Mouse (Mus musculus) heart, embryonic 11.5 days (tissue): ENCODE measurements around the gene Dnm2. TPM values are rescaled to one million over a fixed set of nuclear protein-coding genes. Genes with fewer than 3 reads are reported as not detected.

Experiments
- ATAC-seq: fragments of 200-750 bp; cut with Nextera tagmentation; replicated peaks from 2 replicates; pipeline ENCODE4 v1.8.0; 2017; ENCODE audit warnings: moderate library complexity; ENCODE audit not compliant: insufficient number of reproducible peaks, low FRiP score, low TSS enrichment
- H3K27ac ChIP-seq: fragments of 300-500 bp; sonication (generic); 2 replicates; pipeline ENCODE4 v1.5.1; 2014; ENCODE audit warnings: mild to moderate bottlenecking, low read depth, low read length
- H3K27me3 ChIP-seq: fragments of 300-500 bp; sonication (generic); 2 replicates; pipeline ENCODE4 v1.6.1; 2014; ENCODE audit warnings: mild to moderate bottlenecking, low read length, mixed read lengths; ENCODE audit not compliant: control insufficient read depth, insufficient read depth
- H3K36me3 ChIP-seq: fragments of 300-500 bp; sonication (generic); 2 replicates; pipeline ENCODE4 v1.6.1; 2014; ENCODE audit warnings: mild to moderate bottlenecking, low read length, moderate library complexity, mixed read lengths; ENCODE audit not compliant: control insufficient read depth, insufficient read depth
- H3K4me1 ChIP-seq: fragments of 300-500 bp; sonication (generic); 2 replicates; pipeline ENCODE4 v1.6.1; 2014; ENCODE audit warnings: low read length; ENCODE audit not compliant: control insufficient read depth, insufficient read depth
- H3K4me2 ChIP-seq: fragments of 300-500 bp; sonication (generic); 2 replicates; pipeline ENCODE4 v1.6.1; 2014; ENCODE audit warnings: mild to moderate bottlenecking, moderate library complexity
- H3K4me3 ChIP-seq: fragments of 300-500 bp; sonication (generic); 2 replicates; pipeline ENCODE4 v1.5.1; 2014; ENCODE audit warnings: low read depth, low read length
- H3K9ac ChIP-seq: fragments of 300-500 bp; sonication (generic); 2 replicates; pipeline ENCODE4 v1.6.1; 2014; ENCODE audit warnings: mild to moderate bottlenecking, low read depth, low read length, moderate library complexity
- H3K9me3 ChIP-seq: fragments of 300-500 bp; sonication (generic); replicated peaks from 2 replicates; pipeline ENCODE4 v1.6.1; 2016; ENCODE audit warnings: low read length; ENCODE audit not compliant: control insufficient read depth
- WGBS: fragments of 180-500 bp; shearing (Covaris S2); extraction: QIAGEN DNeasy Blood & Tissue Kit; methylation state at CpG from one replicate; pipeline ENCODE4 v1.1.7; 2014; ENCODE audit not compliant: insufficient replicate concordance; 5-methylcytosine and 5-hydroxymethylcytosine counted together
- polyA plus RNA-seq: library from polyadenylated mRNA; unstranded; fragments of >200 nt; fragmentation: Nextera tagmentation; extraction: Ambion mirVana; gene quantifications from 2 replicates; pipeline ENCODE4 v1.2.1, GENCODE M21; 2014

Dnm2 gene
- polyA plus RNA-seq, 1 experiment from 2014 or later = 62.7 TPM

DNA sequence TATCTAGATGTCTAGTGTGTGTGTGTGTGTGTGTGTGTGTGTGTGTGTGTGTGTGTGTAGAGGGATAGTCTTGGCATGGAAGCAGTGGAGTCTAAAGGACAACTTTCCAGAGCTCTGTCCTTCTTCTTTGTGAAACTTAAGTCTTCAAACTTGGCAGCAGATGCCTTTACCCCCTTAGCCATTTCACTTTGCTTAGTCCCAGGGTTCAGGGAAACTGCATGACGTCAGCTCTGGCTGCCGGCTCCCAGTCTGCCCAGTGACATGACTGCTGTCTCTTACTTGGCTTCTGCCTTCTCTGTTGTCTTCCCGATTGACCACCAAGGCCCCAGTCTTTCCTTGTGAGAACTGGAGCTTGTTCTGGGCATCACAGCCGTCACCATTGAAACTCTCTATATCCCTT lies 29.8 kb downstream of the Dnm2 start:
- 68% methylated on average over 4 of the region's 4 CpGs for WGBS
- no peak overlapping the region for H3K9ac ChIP-seq
- no peaks in the 10 kb centered on the region; the same call in 1 of the 2 replicates for H3K36me3 ChIP-seq
- no peak overlapping the region for H3K4me3 ChIP-seq
- no peak overlapping the region for H3K4me2 ChIP-seq
- H3K9me3 ChIP-seq = no peaks in the 10 kb centered on the region
- H3K27me3 ChIP-seq = no peaks in the 10 kb centered on the region
- H3K27ac ChIP-seq = no peak overlapping the region
- H3K4me1 ChIP-seq = peaks cover 26% of the 10 kb centered on the region
- no peak for ATAC-seq

DNA sequence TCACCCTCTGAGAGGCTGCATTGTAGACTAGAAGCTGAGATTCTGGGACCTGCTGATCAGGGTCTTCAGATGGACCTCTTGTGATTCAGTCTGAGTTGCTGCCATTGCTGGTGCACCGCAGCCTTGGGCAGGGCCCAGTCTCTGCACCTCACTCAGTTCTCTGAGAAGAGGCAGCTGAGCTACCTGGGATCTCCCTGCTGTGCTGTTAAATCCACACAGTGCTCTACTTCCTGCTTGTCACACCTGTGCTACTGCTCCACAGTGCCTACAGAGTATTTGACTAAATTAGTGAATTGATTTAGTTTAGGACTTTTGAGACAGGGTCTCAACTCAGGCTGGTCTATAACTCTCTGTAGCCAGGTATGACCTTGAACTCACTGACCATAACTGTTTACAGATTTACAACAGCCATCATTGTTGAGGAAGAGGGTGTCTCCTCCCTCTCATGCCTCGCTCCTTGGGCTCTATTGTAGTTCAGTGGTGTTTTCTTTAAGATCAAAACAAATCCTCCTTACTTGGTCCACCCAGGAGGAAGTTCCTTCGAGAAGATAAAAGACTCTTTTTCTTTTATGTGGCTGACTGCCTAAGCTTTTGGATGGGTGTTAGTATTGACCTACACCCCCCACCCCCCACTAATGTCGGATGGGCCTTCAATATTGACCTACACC lies 30.5 kb downstream of the Dnm2 start:
- Histone ChIP-seq H3K4me2 (no peak overlapping the region), H3K9ac (no peak overlapping the region), H3K4me1 (peaks cover 19% of the 10 kb centered on the region), H3K9me3 (no peaks in the 10 kb centered on the region), H3K4me3 (no peak overlapping the region), H3K36me3 (no peaks in the 10 kb centered on the region; the same call in 1 of the 2 replicates), H3K27me3 (no peaks in the 10 kb centered on the region), H3K27ac (no peak overlapping the region)
- ATAC-seq = no peak
- WGBS = 60% methylated on average over 4 of the region's 4 CpGs

DNA sequence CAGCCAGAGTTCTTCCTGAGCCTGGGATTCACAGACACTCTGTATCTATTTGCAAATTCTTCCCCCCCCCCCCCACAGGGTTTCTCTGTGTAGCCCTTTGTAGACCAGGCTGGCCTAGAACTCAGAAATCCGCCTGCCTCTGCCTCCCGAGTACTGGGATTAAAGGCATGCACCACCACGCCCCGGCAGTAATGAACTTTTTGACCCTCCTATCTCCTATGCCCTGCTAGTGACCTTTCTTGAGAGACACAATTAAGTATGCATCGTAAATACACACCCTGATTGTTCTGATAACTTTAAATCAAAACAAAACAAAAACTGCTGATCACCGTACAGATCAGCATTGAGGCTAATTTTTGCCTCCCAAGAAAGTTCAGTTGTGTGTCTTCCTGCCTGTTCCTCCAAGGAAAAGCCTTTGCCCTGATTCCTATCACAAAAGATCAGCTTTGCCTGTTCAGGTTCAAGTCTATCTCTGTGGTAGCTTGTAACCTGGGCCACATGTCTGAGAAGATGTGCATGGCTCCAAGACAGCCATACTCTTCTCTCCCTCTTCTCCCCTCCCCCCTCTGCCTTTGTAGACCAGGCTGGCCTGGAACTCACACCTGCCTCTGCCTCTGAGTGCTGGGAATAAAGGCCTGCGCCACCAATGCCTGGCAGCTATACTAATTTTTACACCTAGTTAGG lies 31.7 kb downstream of the Dnm2 start:
- Histone ChIP-seq H3K4me3 (no peak overlapping the region), H3K27me3 (no peaks in the 10 kb centered on the region), H3K36me3 (no peaks in the 10 kb centered on the region; the same call in none of the 2 replicates), H3K9me3 (no peaks in the 10 kb centered on the region), H3K27ac (no peak overlapping the region), H3K4me1 (peaks cover 17% of the 10 kb centered on the region), H3K4me2 (no peak overlapping the region), H3K9ac (no peak overlapping the region)
- 84% methylated on average over 7 of the region's 7 CpGs for WGBS
- ATAC-seq = no peak

DNA sequence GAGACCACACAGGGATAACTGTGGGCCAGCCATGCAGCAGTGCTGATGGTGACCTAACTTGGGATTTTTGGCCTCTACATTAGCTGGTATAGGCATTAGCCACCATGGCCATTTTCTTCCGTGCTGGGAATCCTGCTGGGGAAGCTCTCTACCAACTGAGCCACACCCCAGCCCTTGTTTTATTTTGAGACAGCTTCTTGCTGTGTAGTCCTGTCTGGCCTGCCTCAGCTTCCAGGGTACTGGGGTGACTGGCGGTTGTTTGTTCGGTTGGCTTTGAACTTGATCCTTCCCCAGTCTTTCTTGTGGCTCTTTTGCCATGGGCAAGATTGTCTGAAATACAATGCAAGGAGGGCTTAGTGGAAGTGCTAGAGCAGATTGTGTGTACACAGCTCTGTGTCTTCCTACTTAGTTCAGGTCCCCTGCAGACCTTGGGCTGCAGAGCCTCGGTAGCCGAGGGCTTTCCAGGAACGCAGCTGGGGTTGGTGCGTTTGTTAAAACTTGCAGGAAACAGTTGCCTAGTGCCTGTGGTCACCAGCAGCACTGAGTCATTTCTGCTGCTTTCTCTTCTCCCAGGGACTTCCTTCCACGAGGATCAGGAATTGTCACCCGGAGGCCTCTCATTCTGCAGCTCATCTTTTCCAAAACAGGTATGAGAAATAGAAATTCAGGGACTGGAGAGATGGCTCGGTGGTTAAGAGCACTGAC lies 32.4 kb downstream of the Dnm2 start:
- ATAC-seq = no peak
- no peak overlapping the region for H3K4me3 ChIP-seq
- no peaks in the 10 kb centered on the region; the same call in none of the 2 replicates for H3K36me3 ChIP-seq
- no peak overlapping the region for H3K9ac ChIP-seq
- no peaks in the 10 kb centered on the region for H3K9me3 ChIP-seq
- no peaks in the 10 kb centered on the region for H3K27me3 ChIP-seq
- no peak overlapping the region for H3K27ac ChIP-seq
- H3K4me2 ChIP-seq = no peak overlapping the region
- peaks cover 16% of the 10 kb centered on the region for H3K4me1 ChIP-seq
- 84% methylated on average over 10 of the region's 10 CpGs for WGBS

DNA sequence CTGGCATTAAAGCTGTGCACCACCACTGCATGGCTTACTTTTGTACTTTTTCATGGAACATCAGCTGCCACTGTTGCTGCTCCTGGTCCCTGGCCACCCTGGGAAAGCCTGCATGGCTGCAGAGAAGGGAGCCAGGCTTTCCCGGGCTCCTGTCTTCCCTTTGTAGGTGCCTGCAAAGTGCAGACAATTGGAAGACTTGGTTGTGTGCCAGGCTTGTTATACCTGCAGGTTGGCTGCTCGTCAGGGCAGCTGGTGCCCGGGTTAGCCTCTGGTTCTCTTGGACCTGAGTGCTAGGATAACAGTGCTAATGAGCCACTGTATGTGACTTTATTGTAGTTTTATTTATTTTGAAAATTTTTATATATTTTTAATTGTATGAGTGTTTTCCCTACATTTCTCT lies 34.1 kb downstream of the Dnm2 start:
- H3K4me1 ChIP-seq = peaks cover 25% of the 10 kb centered on the region
- no peaks in the 10 kb centered on the region for H3K9me3 ChIP-seq
- no peak for ATAC-seq
- WGBS = 81% methylated on average over 3 of the region's 3 CpGs
- H3K4me3 ChIP-seq = no peak overlapping the region
- H3K27ac ChIP-seq = no peak overlapping the region
- H3K27me3 ChIP-seq = no peaks in the 10 kb centered on the region
- no peak overlapping the region for H3K4me2 ChIP-seq
- no peaks in the 10 kb centered on the region; the same call in none of the 2 replicates for H3K36me3 ChIP-seq
- no peak overlapping the region for H3K9ac ChIP-seq

DNA sequence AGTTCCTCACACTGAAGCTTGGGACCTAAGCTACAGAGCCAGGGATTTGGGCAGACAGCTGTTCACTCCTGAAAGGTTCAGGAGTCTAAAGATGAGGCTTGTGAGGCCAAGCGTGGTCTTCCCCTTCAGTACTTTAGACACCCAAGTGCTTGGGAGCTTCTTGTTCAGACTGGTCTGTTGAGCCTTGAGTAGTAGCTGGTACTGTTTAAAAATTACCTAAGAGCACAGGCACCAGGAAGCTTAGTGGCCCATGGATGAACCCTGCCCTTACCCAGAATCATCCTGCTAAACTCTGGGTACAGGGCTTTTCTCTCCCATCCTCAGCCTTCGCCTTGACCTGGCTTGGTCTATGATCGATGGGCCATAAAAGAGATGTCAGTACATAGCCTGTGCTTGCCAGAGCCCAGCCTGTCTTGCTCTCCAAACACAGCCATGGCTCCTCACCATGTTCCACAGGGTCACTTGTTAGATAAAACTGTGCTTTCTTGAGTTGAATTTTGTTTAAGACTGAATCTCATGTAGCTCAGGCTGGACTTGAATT lies 35.8 kb downstream of the Dnm2 start:
- no peak overlapping the region for H3K4me2 ChIP-seq
- no peak overlapping the region for H3K9ac ChIP-seq
- ATAC-seq = no peak
- no peaks in the 10 kb centered on the region for H3K27me3 ChIP-seq
- H3K36me3 ChIP-seq = peaks cover under 1% of the 10 kb centered on the region
- H3K4me3 ChIP-seq = no peak overlapping the region
- no peaks in the 10 kb centered on the region for H3K9me3 ChIP-seq
- H3K4me1 ChIP-seq = peaks cover 29% of the 10 kb centered on the region
- WGBS = 92% methylated on average over 3 of the region's 3 CpGs
- no peak overlapping the region for H3K27ac ChIP-seq

DNA sequence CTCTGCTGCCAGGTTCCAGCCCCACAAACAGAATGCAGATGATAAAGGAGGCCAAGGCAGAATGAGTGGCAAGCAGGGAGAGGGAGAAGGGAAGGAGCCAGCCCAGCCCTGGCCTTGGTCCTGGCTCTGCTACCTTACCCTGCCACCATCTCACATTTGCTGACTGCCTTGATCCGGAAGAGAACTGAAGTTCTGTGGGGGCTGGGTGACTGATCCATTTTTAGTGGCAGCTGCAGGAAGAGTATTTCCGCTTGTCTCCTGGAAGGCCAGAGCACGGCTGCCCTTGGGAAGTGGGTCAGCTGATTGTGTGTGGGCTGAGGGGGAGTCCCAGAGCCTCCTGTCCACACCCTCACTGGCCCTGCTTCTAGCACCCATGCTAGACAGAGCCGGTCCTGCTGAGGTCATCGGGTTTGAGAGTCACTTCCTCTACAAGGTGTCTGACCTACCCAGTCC lies 38.5 kb downstream of the Dnm2 start:
- peak; percentile 72 for ATAC-seq
- Histone ChIP-seq H3K27me3 (no peaks in the 10 kb centered on the region), H3K27ac (peak overlapping the region; percentile 76), H3K4me2 (peak overlapping the region; percentile 29), H3K36me3 (peaks cover 16% of the 10 kb centered on the region), H3K4me1 (peaks cover 29% of the 10 kb centered on the region), H3K9me3 (no peaks in the 10 kb centered on the region), H3K9ac (peak overlapping the region; percentile 50; the same call in 1 of the 2 replicates), H3K4me3 (no peak overlapping the region)
- 19% methylated on average over 5 of the region's 5 CpGs for WGBS

DNA sequence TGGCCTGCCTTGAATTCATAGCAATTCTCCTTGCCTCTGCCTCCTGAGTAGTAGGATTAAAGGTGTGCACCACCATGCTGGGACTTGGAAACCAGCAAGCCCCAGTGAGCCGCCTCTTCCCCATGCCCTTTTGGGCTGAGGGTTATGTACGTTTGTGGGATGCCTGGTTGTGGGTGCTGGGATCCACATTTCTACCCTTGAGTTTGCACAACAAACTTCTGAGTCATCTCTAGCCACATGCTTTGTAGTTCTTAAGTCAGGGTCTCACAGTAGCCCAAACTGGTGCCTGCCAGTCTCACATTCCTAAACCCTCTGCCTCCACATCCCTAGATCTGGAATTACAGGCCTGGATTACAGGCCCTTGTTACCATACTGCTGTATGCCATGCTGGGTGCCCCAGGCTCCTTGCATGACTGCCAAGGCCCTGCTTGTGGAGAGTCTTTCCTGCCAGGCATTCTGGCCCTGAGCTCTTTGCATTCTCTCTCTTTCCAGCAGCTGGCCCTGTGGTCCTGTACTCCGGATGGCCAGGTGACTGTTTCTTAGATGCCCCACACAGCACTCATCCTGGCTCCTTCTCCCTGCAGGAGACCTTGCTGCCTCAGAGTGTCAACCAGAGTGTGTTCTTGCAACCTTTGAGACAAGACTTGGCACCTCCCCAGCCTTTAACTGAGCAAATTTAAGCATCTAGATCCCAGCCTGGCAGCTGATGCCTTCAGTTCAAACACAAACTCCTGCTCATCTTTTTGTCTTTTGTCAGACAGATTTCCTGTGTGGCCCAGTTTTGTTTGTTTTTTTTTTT lies 39.3 kb downstream of the Dnm2 start:
- peaks cover 29% of the 10 kb centered on the region for H3K4me1 ChIP-seq
- no peak overlapping the region for H3K4me2 ChIP-seq

More for the DNA sequence above, 39.3 kb downstream of the Dnm2 start:
- Histone ChIP-seq H3K27me3 (no peaks in the 10 kb centered on the region), H3K9ac (no peak overlapping the region), H3K4me3 (no peak overlapping the region), H3K27ac (peak overlapping the region; percentile 76), H3K36me3 (peaks cover 16% of the 10 kb centered on the region), H3K9me3 (no peaks in the 10 kb centered on the region)
- 66% methylated on average over 3 of the region's 3 CpGs for WGBS
- no peak for ATAC-seq
